Mouse (Mus musculus) ES-CJ7 (cell line): ENCODE measurements around the gene Slc25a42.
A peak's percentile ranks its signal among the peaks of the same experiment; 100 is the strongest.

Source experiments
- DNase-seq: peaks from one replicate; pipeline ENCODE4 v3.0.0; 2011; ENCODE audit warnings: low read depth, low spot score

The Slc25a42 gene

GRCm38 (mm10) chr8:70171240-70171639, 40.9 kb downstream of the Slc25a42 start:
- peak; percentile 51 for DNase-seq

GRCm38 (mm10) chr8:70170748-70171147, 41.4 kb downstream of the Slc25a42 start:
- no peak for DNase-seq

- no peak for DNase-seq
Observed at GRCm38 (mm10) chr8:70170116-70170515, 42.0 kb downstream of the Slc25a42 start.

GRCm38 (mm10) chr8:70166504-70167110, 45.5 kb downstream of the Slc25a42 start:
- DNase-seq = peak; percentile 78

GRCm38 (mm10) chr8:70163316-70163715, 48.8 kb downstream of the Slc25a42 start:
- no peak for DNase-seq

GRCm38 (mm10) chr8:70160015-70160414, 52.1 kb downstream of the Slc25a42 start:
- DNase-seq = peak; percentile 53

GRCm38 (mm10) chr8:70159211-70159610, 52.9 kb downstream of the Slc25a42 start:
- DNase-seq = no peak

GRCm38 (mm10) chr8:70158069-70158853, 53.8 kb downstream of the Slc25a42 start:
- DNase-seq = peak; percentile 90

- no peak for DNase-seq
Observed at GRCm38 (mm10) chr8:70157240-70157800, 54.8 kb downstream of the Slc25a42 start.

- DNase-seq = peak; percentile 93
Observed at GRCm38 (mm10) chr8:70152537-70153257, 59.4 kb downstream of the Slc25a42 start.

- no peak for DNase-seq
Observed at GRCm38 (mm10) chr8:70150158-70150557, 61.9 kb downstream of the Slc25a42 start.

GRCm38 (mm10) chr8:70147678-70148607, 64.2 kb downstream of the Slc25a42 start:
- no peak for DNase-seq

GRCm38 (mm10) chr8:70139981-70140380, 72.1 kb downstream of the Slc25a42 start:
- no peak for DNase-seq

GRCm38 (mm10) chr8:70139026-70139857, 72.9 kb downstream of the Slc25a42 start, which contains the start of the genes Rfxank, Borcs8 and Mef2b:
TSS of gene Rfxank (minus strand) at chr8:70139154.
TSS of gene Borcs8 (plus strand) at chr8:70139499.
TSS of gene Mef2b (plus strand) at chr8:70139711.
- DNase-seq = peak; percentile 100

GRCm38 (mm10) chr8:70137890-70138289, 74.2 kb downstream of the Slc25a42 start:
- no peak for DNase-seq

- DNase-seq = no peak
Observed at GRCm38 (mm10) chr8:70136591-70136990, 75.5 kb downstream of the Slc25a42 start.

- no peak for DNase-seq
Observed at GRCm38 (mm10) chr8:70134931-70135330, 77.2 kb downstream of the Slc25a42 start.
